Comparison of ENCODE assay signal across 11 mouse cellular contexts in the genomic region with DNA sequence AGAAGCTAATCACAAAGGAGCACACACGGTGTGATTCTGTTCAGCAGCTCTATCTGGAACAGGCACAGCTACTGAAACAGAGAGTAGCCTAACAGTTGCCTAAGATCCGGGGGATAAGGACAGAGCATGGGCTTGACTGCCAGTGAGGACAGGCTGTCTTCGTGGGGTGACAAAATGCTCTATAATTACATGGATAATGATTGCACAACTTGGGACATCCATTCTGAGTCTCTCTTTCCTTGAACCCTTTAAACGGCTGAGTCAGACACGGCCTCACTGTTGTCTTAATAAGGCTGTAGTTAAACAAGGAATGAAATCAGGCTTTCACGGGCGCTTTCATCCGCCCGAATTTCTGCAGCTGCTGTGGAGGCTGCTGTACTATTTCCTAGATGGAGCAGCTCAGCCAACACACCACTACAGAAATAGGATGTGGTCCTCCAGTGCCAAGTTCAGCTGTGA. TPM values are rescaled to one million over a fixed set of nuclear protein-coding genes. Genes with fewer than 3 reads are reported as not detected.
DNase-seq lines count a peak whose midpoint lies in the region; ATAC-seq lines count a peak whose summit lies in the region.
"Had no signal": no experiment of that assay in that cellular context is flagged by ENCODE, and none has a peak within 500 bp of the region (broad histone marks: within the 10 kb centered on the region; RNA-seq: fewer than 3 reads in every experiment).

No protein-coding gene starts in this region.

- WGBS in liver, embryonic 16.5 days (ENCODE audit: insufficient replicate concordance): 53% methylated on average over 9 of the region's 9 CpGs

- ATAC-seq in liver, embryonic 16.5 days (ENCODE audit: low read depth): peak; percentile 58
- ATAC-seq: inflammation-experienced regulatory T-cells, adult 6 months had no signal

- H3K9ac ChIP-seq in liver, embryonic 16.5 days (ENCODE audit: low read depth, low read length): no peak overlapping the region
- H3K9ac ChIP-seq: liver, embryonic 15.5 days had no signal

- intact Hi-C loops in gastrocnemius, postnatal 36 days (cut with DNase I): no loop called here

- no peaks in the 10 kb centered on the region for H3K36me3 ChIP-seq in liver, embryonic 16.5 days (ENCODE audit: control insufficient read depth, insufficient read depth)
- H3K36me3 ChIP-seq: heart, embryonic 10.5 days; liver, embryonic 15.5 days had no signal

- peak; percentile 26 for DNase-seq in gastrocnemius, adult 18-20 months (ENCODE audit: low spot score)
- no peak for DNase-seq in gastrocnemius, postnatal 36 days
- peak; percentile 47 for DNase-seq in 3T3-L1 (ENCODE audit: low read depth, low spot score)
- peak; percentile 25 for DNase-seq in fibroblast of lung, adult 2 months (ENCODE audit: low read depth)
- no peak for DNase-seq in kidney, adult 18-20 months
- no peak for DNase-seq in kidney, adult 11 months
- DNase-seq in ovary, adult 18-20 months (ENCODE audit: low spot score): no peak

- no peak overlapping the region for H3K4me2 ChIP-seq in liver, embryonic 16.5 days (ENCODE audit: low read depth, low read length)
- H3K4me2 ChIP-seq: liver, embryonic 15.5 days had no signal

- no peak overlapping the region for H3K4me3 ChIP-seq in liver, embryonic 16.5 days (ENCODE audit: low read depth, low read length)
- H3K4me3 ChIP-seq: heart, embryonic 10.5 days; liver, embryonic 15.5 days had no signal

- no peaks in the 10 kb centered on the region for H3K27me3 ChIP-seq in liver, embryonic 16.5 days (ENCODE audit: control insufficient read depth, insufficient read depth, low read depth, low read length)
- H3K27me3 ChIP-seq: liver, embryonic 15.5 days had no signal

- no peaks in the 10 kb centered on the region for H3K9me3 ChIP-seq in liver, embryonic 16.5 days (replicated peaks; ENCODE audit: control insufficient read depth, low read length)
- H3K9me3 ChIP-seq: heart, embryonic 10.5 days; liver, embryonic 15.5 days had no signal

- peaks cover 5% of the 10 kb centered on the region for H3K4me1 ChIP-seq in liver, embryonic 16.5 days (ENCODE audit: control insufficient read depth, low read depth, low read length)

- H3K27ac ChIP-seq in liver, embryonic 16.5 days (ENCODE audit: low read length): no peak overlapping the region
- H3K27ac ChIP-seq: heart, embryonic 10.5 days; liver, embryonic 15.5 days had no signal

RNA-seq across cellular contexts. Expression of gene Egln3, which starts 48.3 kb away (rescaled TPM):
- total RNA-seq in gastrocnemius, adult 18-20 months (2021): 10 to 100 TPM; 42.6 to 43.9 TPM
- 10 to 100 TPM; 17.1 to 32.7 TPM for total RNA-seq in gastrocnemius, postnatal 36 days (2021)
- 3.7 and 5.0 TPM in 2 replicates for polyA plus RNA-seq in liver, embryonic 16.5 days (2015; fragmentation: Nextera tagmentation; extraction: Ambion mirVana)

Comparison
In these comparisons a context has a peak if more than half of its experiments do, and no peak if none do; other contexts are left out.
1. DNase-seq: peak in gastrocnemius, adult 18-20 months (single experiment), 3T3-L1 (single experiment) and fibroblast of lung, adult 2 months (single experiment); none in gastrocnemius, postnatal 36 days (0 of 2), kidney, adult 18-20 months (single experiment), kidney, adult 11 months (single experiment) and ovary, adult 18-20 months (single experiment).